Mouse (Mus musculus) kidney, embryonic 16.5 days (tissue): Measurements from ENCODE around the gene Mmp12. TPM values are rescaled to one million over a fixed set of nuclear protein-coding genes. Genes with fewer than 3 reads are reported as not detected.

Experiments
- polyA plus RNA-seq: library from polyadenylated mRNA; unstranded; fragments of >200 nt; fragmentation: Nextera tagmentation; extraction: Ambion mirVana; gene quantifications from 2 replicates; pipeline ENCODE4 v1.2.1, GENCODE M21; 2015

The Mmp12 gene
- polyA plus RNA-seq, 1 experiment from 2014 or later: not detected

Other genes starting within 250 kb of the Mmp12 start
- gene Dync2h1, start 159.9 kb upstream of the Mmp12 start, polyA plus RNA-seq: 20.2 and 24.6 TPM in 2 replicates
- gene Dcun1d5, start 159.9 kb upstream of the Mmp12 start, polyA plus RNA-seq: 110 and 111 TPM in 2 replicates
- 0.30 and 0.34 TPM in 2 replicates for gene Mmp13, start 71.9 kb upstream of the Mmp12 start, polyA plus RNA-seq
- gene Mmp1b, start 43.7 kb downstream of the Mmp12 start, polyA plus RNA-seq: not detected in 2 replicates
- gene Mmp3, start 101.4 kb downstream of the Mmp12 start, polyA plus RNA-seq: not detected in 2 replicates
- gene Mmp10, start 158.0 kb downstream of the Mmp12 start, polyA plus RNA-seq: 0.09 TPM in 1 of 2 replicates, not detected in the other
- gene Mmp8, start 214.1 kb downstream of the Mmp12 start, polyA plus RNA-seq: 0.35 and 0.89 TPM in 2 replicates
- not detected in 2 replicates for gene Mmp27, start 227.0 kb downstream of the Mmp12 start, polyA plus RNA-seq